Mouse (Mus musculus): Measurements from ENCODE around the gene Mamdc4. TPM values are rescaled to one million over a fixed set of nuclear protein-coding genes. Genes with fewer than 3 reads are reported as not detected.

Mamdc4 gene
- polyA plus RNA-seq, 1 experiment from 2014 or later, result 1.4 TPM

- Histone ChIP-seq H3K4me3 (ENCODE audit: low read depth, low read length) (no peak overlapping the region), H3K9me3 (ENCODE audit: control insufficient read depth, low read length) (no peaks in the 10 kb centered on the region), H3K27ac (replicated peaks; ENCODE audit: low read depth, low read length) (no peak overlapping the region), H3K36me3 (ENCODE audit: control insufficient read depth, insufficient read depth, low read length) (peaks cover 75% of the 10 kb centered on the region), H3K27me3 (replicated peaks; ENCODE audit: control insufficient read depth, insufficient read depth, low read length) (peaks cover 5% of the 10 kb centered on the region), H3K4me1 (ENCODE audit: control insufficient read depth, insufficient read depth, low read length) (peaks cover 4% of the 10 kb centered on the region; the same call in 1 of the 2 replicates), H3K4me2 (ENCODE audit: low read depth, low read length) (no peak overlapping the region), H3K9ac (ENCODE audit: low read depth, low read length) (no peak overlapping the region)
- WGBS, result 83% methylated on average over 3 of the region's 3 CpGs
- DNase-seq (ENCODE audit: low spot score), result no peak
- no peak for ATAC-seq (ENCODE audit: low read depth)
Observed at GRCm38 (mm10) chr2:25585601-25586000, 11.0 kb upstream of the Mamdc4 start.

GRCm38 (mm10) chr2:25584856-25585255 lies 10.2 kb upstream of the Mamdc4 start:
- Histone ChIP-seq H3K4me1 (ENCODE audit: control insufficient read depth, insufficient read depth, low read length) (peaks cover 4% of the 10 kb centered on the region; the same call in 1 of the 2 replicates), H3K4me3 (ENCODE audit: low read depth, low read length) (no peak overlapping the region), H3K9me3 (ENCODE audit: control insufficient read depth, low read length) (no peaks in the 10 kb centered on the region), H3K4me2 (ENCODE audit: low read depth, low read length) (no peak overlapping the region), H3K9ac (ENCODE audit: low read depth, low read length) (no peak overlapping the region), H3K36me3 (ENCODE audit: control insufficient read depth, insufficient read depth, low read length) (peaks cover 68% of the 10 kb centered on the region), H3K27ac (replicated peaks; ENCODE audit: low read depth, low read length) (no peak overlapping the region), H3K27me3 (replicated peaks; ENCODE audit: control insufficient read depth, insufficient read depth, low read length) (peaks cover 12% of the 10 kb centered on the region)
- DNase-seq (ENCODE audit: low spot score) (no peak), ATAC-seq (ENCODE audit: low read depth) (no peak)
- WGBS, result 90% methylated on average over 4 of the region's 4 CpGs

- no peak overlapping the region for H3K4me3 ChIP-seq (ENCODE audit: low read depth, low read length)
- peaks cover 7% of the 10 kb centered on the region; the same call in 1 of the 2 replicates for H3K4me1 ChIP-seq (ENCODE audit: control insufficient read depth, insufficient read depth, low read length)
- peaks cover 61% of the 10 kb centered on the region for H3K36me3 ChIP-seq (ENCODE audit: control insufficient read depth, insufficient read depth, low read length)
- no peak for DNase-seq (ENCODE audit: low spot score)
- no peaks in the 10 kb centered on the region for H3K9me3 ChIP-seq (ENCODE audit: control insufficient read depth, low read length)
- 94% methylated on average over 3 of the region's 3 CpGs for WGBS
- ATAC-seq (ENCODE audit: low read depth), result no peak
- no peak overlapping the region for H3K4me2 ChIP-seq (ENCODE audit: low read depth, low read length)
- H3K27ac ChIP-seq (replicated peaks; ENCODE audit: low read depth, low read length), result no peak overlapping the region
- H3K9ac ChIP-seq (ENCODE audit: low read depth, low read length), result no peak overlapping the region
- H3K27me3 ChIP-seq (replicated peaks; ENCODE audit: control insufficient read depth, insufficient read depth, low read length), result peaks cover 19% of the 10 kb centered on the region
Observed at GRCm38 (mm10) chr2:25584152-25584551, 9.5 kb upstream of the Mamdc4 start.

GRCm38 (mm10) chr2:25583571-25583970 lies 8.9 kb upstream of the Mamdc4 start:
- H3K9me3 ChIP-seq (ENCODE audit: control insufficient read depth, low read length), result no peaks in the 10 kb centered on the region
- peaks cover 55% of the 10 kb centered on the region for H3K36me3 ChIP-seq (ENCODE audit: control insufficient read depth, insufficient read depth, low read length)
- WGBS, result 66% methylated on average over 3 of the region's 4 CpGs
- no peak overlapping the region for H3K4me3 ChIP-seq (ENCODE audit: low read depth, low read length)
- H3K4me1 ChIP-seq (ENCODE audit: control insufficient read depth, insufficient read depth, low read length), result peaks cover 8% of the 10 kb centered on the region; the same call in 1 of the 2 replicates
- no peak overlapping the region for H3K4me2 ChIP-seq (ENCODE audit: low read depth, low read length)
- DNase-seq (ENCODE audit: low spot score), result no peak
- H3K9ac ChIP-seq (ENCODE audit: low read depth, low read length), result no peak overlapping the region
- no peak for ATAC-seq (ENCODE audit: low read depth)
- peaks cover 25% of the 10 kb centered on the region for H3K27me3 ChIP-seq (replicated peaks; ENCODE audit: control insufficient read depth, insufficient read depth, low read length)
- H3K27ac ChIP-seq (replicated peaks; ENCODE audit: low read depth, low read length), result no peak overlapping the region

- DNase-seq (ENCODE audit: low spot score) (no peak), ATAC-seq (ENCODE audit: low read depth) (no peak)
- H3K36me3 ChIP-seq (ENCODE audit: control insufficient read depth, insufficient read depth, low read length), result peaks cover 51% of the 10 kb centered on the region
- peaks cover 8% of the 10 kb centered on the region; the same call in 1 of the 2 replicates for H3K4me1 ChIP-seq (ENCODE audit: control insufficient read depth, insufficient read depth, low read length)
- H3K4me3 ChIP-seq (ENCODE audit: low read depth, low read length), result no peak overlapping the region
- H3K27me3 ChIP-seq (replicated peaks; ENCODE audit: control insufficient read depth, insufficient read depth, low read length), result peaks cover 30% of the 10 kb centered on the region
- H3K9me3 ChIP-seq (ENCODE audit: control insufficient read depth, low read length), result no peaks in the 10 kb centered on the region
- no peak overlapping the region for H3K9ac ChIP-seq (ENCODE audit: low read depth, low read length)
- H3K27ac ChIP-seq (replicated peaks; ENCODE audit: low read depth, low read length), result no peak overlapping the region
- 80% methylated on average over 5 of the region's 6 CpGs for WGBS
- H3K4me2 ChIP-seq (ENCODE audit: low read depth, low read length), result no peak overlapping the region
Observed at GRCm38 (mm10) chr2:25583120-25583481, 8.5 kb upstream of the Mamdc4 start.

GRCm38 (mm10) chr2:25582466-25583119 lies 7.9 kb upstream of the Mamdc4 start:
- DNase-seq (ENCODE audit: low spot score) (no peak), ATAC-seq (ENCODE audit: low read depth) (no peak)
- Histone ChIP-seq H3K4me1 (ENCODE audit: control insufficient read depth, insufficient read depth, low read length) (peaks cover 13% of the 10 kb centered on the region; the same call in 1 of the 2 replicates), H3K9me3 (ENCODE audit: control insufficient read depth, low read length) (no peaks in the 10 kb centered on the region), H3K27ac (replicated peaks; ENCODE audit: low read depth, low read length) (no peak overlapping the region), H3K36me3 (ENCODE audit: control insufficient read depth, insufficient read depth, low read length) (peaks cover 47% of the 10 kb centered on the region), H3K4me2 (ENCODE audit: low read depth, low read length) (no peak overlapping the region), H3K4me3 (ENCODE audit: low read depth, low read length) (no peak overlapping the region), H3K9ac (ENCODE audit: low read depth, low read length) (no peak overlapping the region), H3K27me3 (replicated peaks; ENCODE audit: control insufficient read depth, insufficient read depth, low read length) (peaks cover 35% of the 10 kb centered on the region)
- WGBS, result 52% methylated on average over 12 of the region's 12 CpGs

GRCm38 (mm10) chr2:25581901-25582301 lies 7.3 kb upstream of the Mamdc4 start:
- Histone ChIP-seq H3K4me1 (ENCODE audit: control insufficient read depth, insufficient read depth, low read length) (peaks cover 17% of the 10 kb centered on the region; the same call in 1 of the 2 replicates), H3K9ac (ENCODE audit: low read depth, low read length) (no peak overlapping the region), H3K27me3 (replicated peaks; ENCODE audit: control insufficient read depth, insufficient read depth, low read length) (peaks cover 42% of the 10 kb centered on the region), H3K27ac (replicated peaks; ENCODE audit: low read depth, low read length) (no peak overlapping the region), H3K9me3 (ENCODE audit: control insufficient read depth, low read length) (no peaks in the 10 kb centered on the region), H3K36me3 (ENCODE audit: control insufficient read depth, insufficient read depth, low read length) (peaks cover 40% of the 10 kb centered on the region), H3K4me3 (ENCODE audit: low read depth, low read length) (no peak overlapping the region), H3K4me2 (ENCODE audit: low read depth, low read length) (peak overlapping the region; percentile 64)
- DNase-seq (ENCODE audit: low spot score), result no peak
- WGBS, result 40% methylated on average over 6 of the region's 6 CpGs
- 0 out of 2 replicates have a peak, but pooled peaks have one; percentile 4 for ATAC-seq (ENCODE audit: low read depth)

- no peak within 1 kb of the TSS for H3K27ac ChIP-seq (replicated peaks; ENCODE audit: low read depth, low read length)
- H3K4me1 ChIP-seq (ENCODE audit: control insufficient read depth, insufficient read depth, low read length), result peaks cover 17% of the 10 kb centered on the region; the same call in 1 of the 2 replicates
- peak; percentile 85 for ATAC-seq (ENCODE audit: low read depth)
Observed at GRCm38 (mm10) chr2:25581294-25581864, 6.7 kb upstream of the Mamdc4 start, which contains the start of gene Ajm1. Gene Ajm1, minus strand, starts transcription at chr2:25581757.

More at GRCm38 (mm10) chr2:25581294-25581864, 6.7 kb upstream of the Mamdc4 start, which contains the start of gene Ajm1:
- H3K36me3 ChIP-seq (ENCODE audit: control insufficient read depth, insufficient read depth, low read length), result peaks cover 35% of the 10 kb centered on the region
- peak within 1 kb of the TSS; percentile 35 for H3K4me3 ChIP-seq (ENCODE audit: low read depth, low read length)
- H3K4me2 ChIP-seq (ENCODE audit: low read depth, low read length), result peak within 1 kb of the TSS; percentile 64
- DNase-seq (ENCODE audit: low spot score), result peak; percentile 67
- peaks cover 47% of the 10 kb centered on the region for H3K27me3 ChIP-seq (replicated peaks; ENCODE audit: control insufficient read depth, insufficient read depth, low read length)
- H3K9me3 ChIP-seq (ENCODE audit: control insufficient read depth, low read length), result no peaks in the 10 kb centered on the region
- 8% methylated on average over 19 of the region's 19 CpGs for WGBS
- 0 out of 2 replicates have a peak within 1 kb of the TSS, but pooled peaks have one; percentile 2 for H3K9ac ChIP-seq (ENCODE audit: low read depth, low read length)
